Mouse (Mus musculus): ENCODE data around the gene Il15ra. TPM values are rescaled to one million over a fixed set of nuclear protein-coding genes. Genes with fewer than 3 reads are reported as not detected.

Il15ra gene
- polyA plus RNA-seq, 1 experiment from 2014 or later: 0.64 TPM

DNA sequence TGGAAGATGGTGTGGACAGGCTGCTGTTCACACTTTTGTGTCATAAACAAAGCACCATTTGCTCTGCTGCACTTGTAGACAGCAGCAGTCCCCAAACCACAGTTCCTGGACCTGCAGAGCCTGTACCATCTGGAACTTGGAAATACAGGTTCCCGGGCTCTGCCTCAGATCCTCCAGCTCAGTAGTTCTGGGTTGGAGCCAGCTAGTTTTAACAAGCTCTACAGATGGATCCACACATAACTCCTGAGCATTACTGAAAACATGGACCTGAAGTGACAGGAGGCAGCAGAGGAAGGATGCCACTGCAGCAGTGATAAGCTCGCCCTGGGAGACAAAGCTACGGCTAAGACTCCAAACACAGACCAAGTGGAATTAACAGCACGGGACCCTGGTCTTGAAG is 9.4 kb downstream of the Il15ra start:
- H3K4me2 ChIP-seq (ENCODE audit: low read length): no peak overlapping the region
- WGBS: 89% methylated on average over 4 of the region's 4 CpGs
- no peaks in the 10 kb centered on the region for H3K4me1 ChIP-seq (ENCODE audit: control insufficient read depth, insufficient read depth, low read length)
- no peak overlapping the region for H3K4me3 ChIP-seq (replicated peaks; ENCODE audit: low read depth, low read length)
- no peak for DNase-seq
- no peaks in the 10 kb centered on the region for H3K36me3 ChIP-seq (ENCODE audit: control insufficient read depth, insufficient read depth, low read length)
- H3K9me3 ChIP-seq (ENCODE audit: control insufficient read depth, low read length): no peaks in the 10 kb centered on the region
- H3K27ac ChIP-seq (replicated peaks; ENCODE audit: low read depth, low read length): no peak overlapping the region
- H3K9ac ChIP-seq (replicated peaks; ENCODE audit: low read length): no peak overlapping the region
- no peak for ATAC-seq (ENCODE audit: low FRiP score, low TSS enrichment)
- H3K27me3 ChIP-seq (ENCODE audit: control insufficient read depth, insufficient read depth, low read length): no peaks in the 10 kb centered on the region

- Histone ChIP-seq H3K4me1 (ENCODE audit: control insufficient read depth, insufficient read depth, low read length) (no peaks in the 10 kb centered on the region), H3K36me3 (ENCODE audit: control insufficient read depth, insufficient read depth, low read length) (no peaks in the 10 kb centered on the region), H3K27me3 (ENCODE audit: control insufficient read depth, insufficient read depth, low read length) (no peaks in the 10 kb centered on the region), H3K4me2 (ENCODE audit: low read length) (no peak overlapping the region), H3K27ac (replicated peaks; ENCODE audit: low read depth, low read length) (no peak overlapping the region), H3K4me3 (replicated peaks; ENCODE audit: low read depth, low read length) (no peak overlapping the region), H3K9ac (replicated peaks; ENCODE audit: low read length) (no peak overlapping the region), H3K9me3 (ENCODE audit: control insufficient read depth, low read length) (no peaks in the 10 kb centered on the region)
- ATAC-seq (ENCODE audit: low FRiP score, low TSS enrichment) (no peak), DNase-seq (no peak)
- 84% methylated on average over 2 of the region's 2 CpGs for WGBS
These were observed 13.5 kb downstream of the Il15ra start for GRCm38 (mm10) chr2:11718573-11718972.

- ATAC-seq (ENCODE audit: low FRiP score, low TSS enrichment) (no peak), DNase-seq (no peak)
- no peak overlapping the region for H3K9ac ChIP-seq (replicated peaks; ENCODE audit: low read length)
- no peaks in the 10 kb centered on the region for H3K36me3 ChIP-seq (ENCODE audit: control insufficient read depth, insufficient read depth, low read length)
- H3K9me3 ChIP-seq (ENCODE audit: control insufficient read depth, low read length): no peaks in the 10 kb centered on the region
- no peaks in the 10 kb centered on the region for H3K27me3 ChIP-seq (ENCODE audit: control insufficient read depth, insufficient read depth, low read length)
- no peak overlapping the region for H3K27ac ChIP-seq (replicated peaks; ENCODE audit: low read depth, low read length)
- no peaks in the 10 kb centered on the region for H3K4me1 ChIP-seq (ENCODE audit: control insufficient read depth, insufficient read depth, low read length)
- 92% methylated on average over 9 of the region's 9 CpGs for WGBS
- H3K4me3 ChIP-seq (replicated peaks; ENCODE audit: low read depth, low read length): no peak overlapping the region
- no peak overlapping the region for H3K4me2 ChIP-seq (ENCODE audit: low read length)
These were observed 17.5 kb downstream of the Il15ra start for GRCm38 (mm10) chr2:11722564-11722963.

DNA sequence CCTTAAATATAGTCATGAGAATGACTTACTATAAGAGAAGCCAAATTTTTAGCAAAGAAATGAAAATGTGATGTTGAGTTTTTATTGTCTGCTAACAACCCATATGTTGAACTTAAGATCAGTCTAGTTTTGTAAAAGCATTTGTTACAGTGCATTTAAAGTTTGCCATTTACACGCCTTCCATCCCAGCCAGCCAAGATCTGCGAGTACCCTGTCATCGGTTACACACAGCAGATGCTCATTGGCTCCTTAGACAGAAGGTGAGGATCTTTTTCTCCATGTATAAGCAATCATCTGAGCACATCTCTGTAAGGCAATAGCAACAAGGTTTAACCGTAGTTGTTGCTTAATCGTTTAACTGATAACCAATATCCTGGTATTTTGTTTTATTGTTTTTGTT is 22.5 kb downstream of the Il15ra start:
- no peaks in the 10 kb centered on the region for H3K9me3 ChIP-seq (ENCODE audit: control insufficient read depth, low read length)
- no peaks in the 10 kb centered on the region for H3K27me3 ChIP-seq (ENCODE audit: control insufficient read depth, insufficient read depth, low read length)
- WGBS: 96% methylated on average over 5 of the region's 5 CpGs
- DNase-seq (no peak), ATAC-seq (ENCODE audit: low FRiP score, low TSS enrichment) (no peak)
- no peaks in the 10 kb centered on the region for H3K36me3 ChIP-seq (ENCODE audit: control insufficient read depth, insufficient read depth, low read length)
- no peak overlapping the region for H3K27ac ChIP-seq (replicated peaks; ENCODE audit: low read depth, low read length)
- H3K4me1 ChIP-seq (ENCODE audit: control insufficient read depth, insufficient read depth, low read length): no peaks in the 10 kb centered on the region
- H3K4me3 ChIP-seq (replicated peaks; ENCODE audit: low read depth, low read length): no peak overlapping the region
- no peak overlapping the region for H3K9ac ChIP-seq (replicated peaks; ENCODE audit: low read length)
- no peak overlapping the region for H3K4me2 ChIP-seq (ENCODE audit: low read length)

GRCm38 (mm10) chr2:11729091-11729490 is 24.0 kb downstream of the Il15ra start:
- H3K4me2 ChIP-seq (ENCODE audit: low read length): no peak overlapping the region
- no peak overlapping the region for H3K27ac ChIP-seq (replicated peaks; ENCODE audit: low read depth, low read length)
- 72% methylated on average over 3 of the region's 3 CpGs for WGBS
- H3K9ac ChIP-seq (replicated peaks; ENCODE audit: low read length): no peak overlapping the region
- no peaks in the 10 kb centered on the region for H3K9me3 ChIP-seq (ENCODE audit: control insufficient read depth, low read length)
- H3K36me3 ChIP-seq (ENCODE audit: control insufficient read depth, insufficient read depth, low read length): no peaks in the 10 kb centered on the region
- H3K27me3 ChIP-seq (ENCODE audit: control insufficient read depth, insufficient read depth, low read length): no peaks in the 10 kb centered on the region
- DNase-seq: no peak
- no peak for ATAC-seq (ENCODE audit: low FRiP score, low TSS enrichment)
- no peak overlapping the region for H3K4me3 ChIP-seq (replicated peaks; ENCODE audit: low read depth, low read length)
- H3K4me1 ChIP-seq (ENCODE audit: control insufficient read depth, insufficient read depth, low read length): no peaks in the 10 kb centered on the region

- H3K27ac ChIP-seq (replicated peaks; ENCODE audit: low read depth, low read length): no peak overlapping the region
- no peak for ATAC-seq (ENCODE audit: low FRiP score, low TSS enrichment)
These were observed 27.9 kb downstream of the Il15ra start for GRCm38 (mm10) chr2:11732978-11733377.

DNA sequence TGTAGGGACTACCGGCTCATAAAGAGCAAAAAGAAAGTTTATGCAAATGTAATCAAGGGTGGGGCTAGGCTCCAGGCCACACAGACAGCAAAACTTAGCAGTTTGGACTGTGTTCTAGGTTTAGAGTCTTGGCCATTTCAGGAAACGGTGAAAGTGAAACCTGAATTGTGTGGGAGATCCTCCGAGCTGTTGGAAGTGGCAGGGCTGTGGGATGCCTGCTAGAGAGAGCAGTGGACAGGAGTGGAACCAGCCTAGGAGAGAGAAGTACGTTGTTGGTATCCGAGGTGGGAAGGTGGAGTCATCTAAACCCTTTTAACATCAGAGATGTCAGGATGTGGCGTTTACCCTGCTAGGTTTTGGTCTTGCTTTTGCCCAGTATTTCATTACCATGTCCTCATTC is 30.8 kb downstream of the Il15ra start:
- peaks cover 19% of the 10 kb centered on the region for H3K36me3 ChIP-seq (ENCODE audit: control insufficient read depth, insufficient read depth, low read length)
- no peak overlapping the region for H3K9ac ChIP-seq (replicated peaks; ENCODE audit: low read length)
- no peaks in the 10 kb centered on the region for H3K27me3 ChIP-seq (ENCODE audit: control insufficient read depth, insufficient read depth, low read length)
- no peaks in the 10 kb centered on the region for H3K4me1 ChIP-seq (ENCODE audit: control insufficient read depth, insufficient read depth, low read length)
- H3K4me3 ChIP-seq (replicated peaks; ENCODE audit: low read depth, low read length): no peak overlapping the region
- no peak overlapping the region for H3K4me2 ChIP-seq (ENCODE audit: low read length)
- H3K9me3 ChIP-seq (ENCODE audit: control insufficient read depth, low read length): no peaks in the 10 kb centered on the region
- no peak for DNase-seq
- 95% methylated on average over 6 of the region's 6 CpGs for WGBS
- no peak for ATAC-seq (ENCODE audit: low FRiP score, low TSS enrichment)
- H3K27ac ChIP-seq (replicated peaks; ENCODE audit: low read depth, low read length): no peak overlapping the region

More at GRCm38 (mm10) chr2:11732978-11733377, 27.9 kb downstream of the Il15ra start:
- Histone ChIP-seq H3K27me3 (ENCODE audit: control insufficient read depth, insufficient read depth, low read length) (no peaks in the 10 kb centered on the region), H3K4me2 (ENCODE audit: low read length) (no peak overlapping the region), H3K9ac (replicated peaks; ENCODE audit: low read length) (no peak overlapping the region), H3K9me3 (ENCODE audit: control insufficient read depth, low read length) (no peaks in the 10 kb centered on the region), H3K36me3 (ENCODE audit: control insufficient read depth, insufficient read depth, low read length) (peaks cover 2% of the 10 kb centered on the region; the same call in 1 of the 2 replicates), H3K4me1 (ENCODE audit: control insufficient read depth, insufficient read depth, low read length) (no peaks in the 10 kb centered on the region), H3K4me3 (replicated peaks; ENCODE audit: low read depth, low read length) (no peak overlapping the region)
- 59% methylated on average over 5 of the region's 5 CpGs for WGBS
- DNase-seq: no peak

GRCm38 (mm10) chr2:11738794-11739193 is 33.7 kb downstream of the Il15ra start:
- Histone ChIP-seq H3K27ac (replicated peaks; ENCODE audit: low read depth, low read length) (no peak overlapping the region), H3K9me3 (ENCODE audit: control insufficient read depth, low read length) (no peaks in the 10 kb centered on the region), H3K4me3 (replicated peaks; ENCODE audit: low read depth, low read length) (no peak overlapping the region), H3K9ac (replicated peaks; ENCODE audit: low read length) (no peak overlapping the region), H3K4me2 (ENCODE audit: low read length) (no peak overlapping the region), H3K36me3 (ENCODE audit: control insufficient read depth, insufficient read depth, low read length) (peaks cover 49% of the 10 kb centered on the region), H3K27me3 (ENCODE audit: control insufficient read depth, insufficient read depth, low read length) (no peaks in the 10 kb centered on the region), H3K4me1 (ENCODE audit: control insufficient read depth, insufficient read depth, low read length) (no peaks in the 10 kb centered on the region)
- no peak for DNase-seq
- WGBS: 88% methylated on average over 3 of the region's 3 CpGs
- no peak for ATAC-seq (ENCODE audit: low FRiP score, low TSS enrichment)

DNA sequence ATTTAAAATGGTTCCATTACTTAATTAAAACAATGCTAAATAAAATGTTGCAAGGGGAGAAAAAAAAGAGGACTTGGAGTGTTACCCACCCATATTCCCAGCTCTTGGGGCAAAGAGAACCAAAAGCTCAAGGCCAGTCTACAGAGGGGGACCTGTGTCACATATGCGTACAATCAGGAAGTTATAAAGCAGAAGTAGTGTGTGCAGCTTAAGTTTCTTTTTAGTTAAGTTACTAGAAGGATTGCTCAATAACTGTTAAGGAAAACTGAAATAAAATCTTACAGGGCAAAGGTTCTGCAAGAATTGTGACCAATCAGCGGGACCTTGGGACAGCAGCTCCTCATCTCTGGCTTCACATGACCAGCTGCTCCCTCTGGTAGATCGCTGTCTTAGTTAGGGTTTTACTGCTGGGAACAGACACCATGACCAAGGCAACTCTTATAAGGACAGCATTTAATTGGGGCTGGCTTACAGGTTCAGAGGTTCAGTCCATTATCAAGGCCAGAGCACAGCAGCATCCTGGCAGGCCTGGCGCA is 34.5 kb downstream of the Il15ra start:
- no peak overlapping the region for H3K9ac ChIP-seq (replicated peaks; ENCODE audit: low read length)
- ATAC-seq (ENCODE audit: low FRiP score, low TSS enrichment) (no peak), DNase-seq (no peak)
- WGBS: 97% methylated on average over 4 of the region's 4 CpGs
- H3K4me3 ChIP-seq (replicated peaks; ENCODE audit: low read depth, low read length): no peak overlapping the region
- H3K36me3 ChIP-seq (ENCODE audit: control insufficient read depth, insufficient read depth, low read length): peaks cover 52% of the 10 kb centered on the region
- no peak overlapping the region for H3K4me2 ChIP-seq (ENCODE audit: low read length)
- H3K27me3 ChIP-seq (ENCODE audit: control insufficient read depth, insufficient read depth, low read length): no peaks in the 10 kb centered on the region
- H3K27ac ChIP-seq (replicated peaks; ENCODE audit: low read depth, low read length): no peak overlapping the region
- no peaks in the 10 kb centered on the region for H3K4me1 ChIP-seq (ENCODE audit: control insufficient read depth, insufficient read depth, low read length)
- H3K9me3 ChIP-seq (ENCODE audit: control insufficient read depth, low read length): no peaks in the 10 kb centered on the region
